Mouse (Mus musculus) stomach, postnatal 0 days (tissue): ENCODE data around the gene Mrpl49. TPM values are rescaled to one million over a fixed set of nuclear protein-coding genes. Genes with fewer than 3 reads are reported as not detected.

ENCODE experiments used
- ATAC-seq: fragments of 200-750 bp; cut with Nextera tagmentation; 2 replicates; pipeline ENCODE4 v1.8.0; 2017; ENCODE audit not compliant: low FRiP score, low TSS enrichment
- DNase-seq: peaks from one replicate; pipeline ENCODE4 v3.0.0-alpha.2; 2016; ENCODE audit warnings: low spot score
- H3K27ac ChIP-seq: fragments of 300-500 bp; sonication (generic); replicated peaks from 2 replicates; pipeline ENCODE4 v1.5.1; 2014; ENCODE audit warnings: mild to moderate bottlenecking, control low read depth
- H3K27me3 ChIP-seq: fragments of 300-500 bp; sonication (generic); 2 replicates; pipeline ENCODE4 v1.6.1; 2014; ENCODE audit warnings: low read length; ENCODE audit not compliant: control insufficient read depth, insufficient read depth
- H3K36me3 ChIP-seq: fragments of 300-500 bp; sonication (generic); 2 replicates; pipeline ENCODE4 v1.6.1; 2014; ENCODE audit warnings: low read length, mixed read lengths; ENCODE audit not compliant: control insufficient read depth, insufficient read depth
- H3K4me1 ChIP-seq: fragments of 300-500 bp; sonication (generic); replicated peaks from 2 replicates; pipeline ENCODE4 v1.6.1; 2014; ENCODE audit warnings: antibody characterized with exemption; ENCODE audit not compliant: control insufficient read depth, insufficient read depth
- H3K4me2 ChIP-seq: fragments of 300-500 bp; sonication (generic); replicated peaks from 2 replicates; pipeline ENCODE4 v1.6.1; 2014; ENCODE audit warnings: low read depth, mild to moderate bottlenecking, control low read depth, moderate library complexity
- H3K4me3 ChIP-seq: fragments of 300-500 bp; sonication (generic); 2 replicates; pipeline ENCODE4 v1.5.1; 2014; ENCODE audit warnings: low read depth, low read length, control low read depth
- H3K9ac ChIP-seq: fragments of 300-500 bp; sonication (generic); 2 replicates; pipeline ENCODE4 v1.6.1; 2014; ENCODE audit warnings: mild to moderate bottlenecking, low read length, control low read depth, mixed read lengths
- H3K9me3 ChIP-seq: fragments of 300-500 bp; sonication (generic); 2 replicates; pipeline ENCODE4 v1.6.1; 2016; ENCODE audit warnings: low read length; ENCODE audit not compliant: control insufficient read depth
- CTCF ChIP-seq: IDR thresholded peaks from 2 replicates; pipeline ENCODE4 v1.5.1; 2016; ENCODE audit warnings: antibody characterized with exemption, low read depth, mild to moderate bottlenecking, moderate library complexity
- EP300 ChIP-seq: optimal IDR thresholded peaks from 2 replicates; pipeline ENCODE3; 2016; ENCODE audit warnings: antibody characterized with exemption
- WGBS: fragments of 180-500 bp; shearing (Covaris S2); extraction: QIAGEN DNeasy Blood & Tissue Kit; methylation state at CpG from one replicate; pipeline ENCODE4 v1.1.7; 2014; 5-methylcytosine and 5-hydroxymethylcytosine counted together
- polyA plus RNA-seq: library from polyadenylated mRNA; unstranded; fragments of >200 nt; fragmentation: Nextera tagmentation; extraction: Ambion mirVana; gene quantifications from 2 replicates; pipeline ENCODE4 v1.2.1, GENCODE M21; 2015

Mrpl49 gene
- polyA plus RNA-seq, 1 experiment from 2014 or later = 35.0 TPM

DNA sequence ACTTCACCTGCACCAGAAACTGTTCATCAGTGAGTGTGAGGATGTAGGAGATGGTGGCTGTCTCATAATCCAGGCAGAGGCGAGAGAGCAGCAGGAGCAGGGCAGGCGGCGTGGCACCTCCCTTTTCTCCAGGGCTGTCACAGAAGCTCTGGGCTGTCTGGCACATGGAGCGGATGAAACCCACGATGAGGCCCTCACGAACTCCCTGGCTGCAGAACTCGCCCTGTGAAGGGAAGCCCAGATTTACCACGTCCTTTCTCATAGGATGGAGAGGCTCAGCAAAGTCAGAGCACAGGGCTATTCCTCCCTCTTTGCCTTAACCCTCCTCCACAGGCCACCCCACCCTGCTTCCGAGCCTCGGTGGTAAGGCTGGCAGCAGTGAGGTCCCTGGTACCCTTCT lies 12.3 kb upstream of the Mrpl49 start:
- no peak overlapping the region for H3K4me2 ChIP-seq
- no peaks in the 10 kb centered on the region for H3K27me3 ChIP-seq
- no peaks in the 10 kb centered on the region for H3K9me3 ChIP-seq
- DNase-seq (no peak), ATAC-seq (no peak)
- TF ChIP-seq EP300 (no peak), CTCF (no peak)
- H3K4me3 ChIP-seq = no peak overlapping the region
- no peak overlapping the region for H3K9ac ChIP-seq
- no peak overlapping the region for H3K27ac ChIP-seq
- 90% methylated on average over 10 of the region's 10 CpGs for WGBS
- peaks cover 5% of the 10 kb centered on the region; the same call in 1 of the 2 replicates for H3K4me1 ChIP-seq
- peaks cover 7% of the 10 kb centered on the region for H3K36me3 ChIP-seq

GRCm38 (mm10) chr19:6068951-6069350 lies 11.4 kb upstream of the Mrpl49 start:
- ATAC-seq = no peak

GRCm38 (mm10) chr19:6067724-6068415 lies 10.3 kb upstream of the Mrpl49 start, which contains the start of gene Tm7sf2:
TSS of gene Tm7sf2 (minus strand) at chr19:6068373.
- Histone ChIP-seq H3K27me3 (no peaks in the 10 kb centered on the region), H3K27ac (peak within 1 kb of the TSS; percentile 56), H3K9ac (peak within 1 kb of the TSS; percentile 50), H3K9me3 (no peaks in the 10 kb centered on the region), H3K36me3 (peaks cover 5% of the 10 kb centered on the region), H3K4me3 (peak within 1 kb of the TSS; percentile 31), H3K4me1 (peaks cover 5% of the 10 kb centered on the region; the same call in 1 of the 2 replicates), H3K4me2 (peak within 1 kb of the TSS; percentile 76)
- ATAC-seq (peak; percentile 90), DNase-seq (peak; percentile 95)
- peak; percentile 27; the same call in 1 of the 2 replicates for TF ChIP-seq CTCF
- TF ChIP-seq EP300 = no peak
- 8% methylated on average over 33 of the region's 33 CpGs for WGBS

More at GRCm38 (mm10) chr19:6068951-6069350, 11.4 kb upstream of the Mrpl49 start:
- Histone ChIP-seq H3K27ac (no peak overlapping the region), H3K4me1 (peaks cover 5% of the 10 kb centered on the region; the same call in 1 of the 2 replicates), H3K36me3 (peaks cover 7% of the 10 kb centered on the region), H3K27me3 (no peaks in the 10 kb centered on the region), H3K4me2 (no peak overlapping the region), H3K9ac (no peak overlapping the region), H3K9me3 (no peaks in the 10 kb centered on the region), H3K4me3 (no peak overlapping the region)
- TF ChIP-seq CTCF (0 out of 2 replicates have a peak, but pooled peaks have one; percentile 24), EP300 (no peak)
- DNase-seq = no peak
- 46% methylated on average over 4 of the region's 4 CpGs for WGBS

GRCm38 (mm10) chr19:6067011-6067723 lies 9.6 kb upstream of the Mrpl49 start:
- WGBS = 1% methylated on average over 30 of the region's 30 CpGs
- H3K9me3 ChIP-seq = no peaks in the 10 kb centered on the region
- ATAC-seq = peak; percentile 63
- peak overlapping the region; percentile 37 for H3K27ac ChIP-seq
- H3K36me3 ChIP-seq = peaks cover 5% of the 10 kb centered on the region
- no peaks in the 10 kb centered on the region for H3K27me3 ChIP-seq
- peaks cover 10% of the 10 kb centered on the region for H3K4me1 ChIP-seq
- DNase-seq = peak; percentile 92
- peak overlapping the region; percentile 31 for H3K4me3 ChIP-seq
- TF ChIP-seq EP300 (no peak), CTCF (peak; percentile 86)
- peak overlapping the region; percentile 76 for H3K4me2 ChIP-seq
- peak overlapping the region; percentile 50 for H3K9ac ChIP-seq

- no peaks in the 10 kb centered on the region for H3K9me3 ChIP-seq
- H3K4me3 ChIP-seq = peak overlapping the region; percentile 31
- peak overlapping the region; percentile 50; the same call in 1 of the 2 replicates for H3K9ac ChIP-seq
- peaks cover 5% of the 10 kb centered on the region for H3K36me3 ChIP-seq
- TF ChIP-seq EP300 (no peak), CTCF (no peak)
- H3K4me1 ChIP-seq = peaks cover 10% of the 10 kb centered on the region
- DNase-seq = no peak
- no peak overlapping the region for H3K27ac ChIP-seq
- ATAC-seq = peak; percentile 3; the same call in 1 of the 2 replicates
- H3K27me3 ChIP-seq = no peaks in the 10 kb centered on the region
- 25% methylated on average over 5 of the region's 5 CpGs for WGBS
- H3K4me2 ChIP-seq = peak overlapping the region; percentile 76
Measured at GRCm38 (mm10) chr19:6066571-6066970, 9.0 kb upstream of the Mrpl49 start.
